Mouse (Mus musculus): ENCODE measurements around the gene Lrriq4.
A peak's percentile ranks its signal among the peaks of the same experiment; 100 is the strongest.
"Not testable (repeated sequence)": the region's sequence is repeated elsewhere in the genome, so short reads cannot be mapped to it uniquely, and the experiment has no call there.

Gene Lrriq4

GRCm38 (mm10) chr3:30683190-30683589 lies 38.9 kb downstream of the Lrriq4 start:
- no peak for DNase-seq (ENCODE audit: low read depth)

DNA sequence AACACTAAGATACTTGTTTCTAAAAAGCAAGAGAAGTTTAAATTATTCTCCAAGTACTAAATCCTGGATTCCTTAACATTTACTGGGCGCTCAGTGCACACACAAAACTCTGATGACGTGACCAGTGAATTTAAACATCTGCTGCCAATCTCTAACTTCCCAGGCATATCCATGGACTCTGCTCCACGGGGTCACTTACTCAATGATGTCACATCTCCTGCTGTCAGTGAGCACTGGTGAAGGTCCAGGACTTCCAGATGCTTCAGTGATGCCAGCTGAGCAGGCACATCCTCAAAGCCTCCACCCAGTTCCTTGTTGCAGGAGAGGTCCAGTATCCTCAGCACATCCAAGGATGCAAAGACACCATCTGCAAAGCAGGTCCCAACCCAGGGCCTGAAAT lies 42.9 kb downstream of the Lrriq4 start:
- DNase-seq (ENCODE audit: low read depth): no peak

- DNase-seq (ENCODE audit: low read depth): no peak
Measured at GRCm38 (mm10) chr3:30690976-30691375, 46.7 kb downstream of the Lrriq4 start.

DNA sequence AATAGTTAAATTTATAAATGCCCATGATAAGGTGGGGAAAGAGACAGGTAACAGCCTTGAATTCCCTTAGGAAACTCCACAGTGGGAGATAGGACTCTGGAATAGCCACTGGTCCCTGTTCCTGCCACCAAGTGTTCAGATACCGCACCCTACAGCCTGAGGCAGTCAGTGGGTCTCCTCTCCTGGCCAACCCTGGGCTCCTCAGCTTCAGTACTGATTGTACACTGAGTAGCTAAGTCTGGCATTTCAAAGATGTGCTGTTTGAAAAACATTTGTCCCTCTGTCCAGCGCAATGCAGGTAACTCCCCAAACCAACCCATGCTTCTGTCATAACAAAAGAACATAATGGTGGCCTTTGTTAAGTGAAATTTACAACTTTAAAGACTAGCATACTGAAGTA lies 51.4 kb downstream of the Lrriq4 start:
- DNase-seq (ENCODE audit: low read depth): no peak

DNA sequence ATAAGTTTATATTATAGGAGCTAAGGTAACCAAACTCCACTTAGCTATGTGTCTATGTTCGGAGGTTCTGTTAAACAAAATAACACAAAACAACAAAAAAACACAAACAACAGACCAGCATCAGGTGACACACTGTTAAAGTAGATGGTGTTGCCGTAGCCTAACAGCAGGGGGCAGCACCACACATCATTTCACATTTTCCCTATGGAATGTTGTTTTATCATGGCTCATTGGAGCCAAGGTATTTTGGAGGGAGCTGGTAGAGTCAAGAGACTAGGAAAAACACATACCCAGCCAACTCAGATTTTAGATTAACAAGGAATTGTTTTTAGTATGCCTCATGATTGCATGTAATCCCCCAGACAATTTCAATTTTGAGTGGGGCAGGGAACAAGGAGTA lies 52.0 kb downstream of the Lrriq4 start:
- DNase-seq (ENCODE audit: low read depth): peak; percentile 43

DNA sequence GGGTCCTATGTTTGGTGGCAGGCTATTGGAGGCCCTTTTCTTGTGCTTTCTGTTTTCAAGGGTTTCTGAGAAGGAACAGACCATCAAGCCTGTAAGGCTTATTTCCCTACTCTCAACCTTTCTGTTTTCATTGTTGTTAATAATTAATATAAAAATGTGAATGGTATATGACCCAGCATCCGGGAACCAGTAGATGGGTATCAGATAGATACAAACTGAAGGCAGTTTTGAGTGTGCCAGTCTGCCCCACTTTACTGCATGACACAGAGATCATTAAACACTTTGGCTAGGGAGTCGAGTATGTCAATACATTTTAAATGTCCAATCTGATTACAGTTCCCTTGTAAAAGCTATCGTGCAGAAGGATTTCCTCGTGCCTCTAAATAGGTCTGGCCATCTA lies 53.6 kb downstream of the Lrriq4 start:
- no peak for DNase-seq (ENCODE audit: low read depth)

- DNase-seq (ENCODE audit: low read depth): not testable (repeated sequence)
Measured at GRCm38 (mm10) chr3:30699711-30700505, 55.6 kb downstream of the Lrriq4 start, which contains the start of gene Lrrc31. Lrrc31 (minus strand) TSS chr3:30699843.

GRCm38 (mm10) chr3:30705977-30706376 lies 61.7 kb downstream of the Lrriq4 start:
- DNase-seq (ENCODE audit: low read depth): no peak

DNA sequence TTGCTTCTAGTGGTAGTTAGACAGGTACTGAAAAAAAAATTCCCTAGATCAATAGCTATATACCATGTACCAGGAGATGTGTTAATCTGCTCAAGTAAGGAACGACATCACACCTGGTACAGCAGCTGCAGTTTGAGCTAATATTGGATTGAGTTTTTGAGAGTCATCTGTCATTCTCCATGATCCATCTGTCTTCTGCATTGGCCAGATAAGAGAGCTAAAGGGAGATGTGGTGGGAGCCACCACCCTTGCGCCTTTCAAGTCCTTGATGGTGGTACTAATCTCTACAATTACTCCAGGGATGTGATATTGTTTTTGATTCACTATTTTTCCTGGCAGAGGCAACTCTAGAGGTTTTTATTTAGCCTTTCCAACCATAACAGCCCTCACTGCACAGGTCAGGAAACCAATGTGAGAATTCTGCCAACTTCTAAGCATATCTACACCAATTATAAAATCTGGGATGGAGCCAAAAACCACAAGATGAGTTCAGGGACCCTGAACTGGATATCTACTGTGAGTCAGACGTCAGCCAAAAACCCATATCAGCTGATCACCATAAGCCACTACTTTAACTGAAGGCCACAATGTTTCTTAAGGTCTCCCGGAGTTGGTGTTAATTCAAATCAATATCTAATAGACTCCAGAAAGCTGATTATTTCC lies 62.4 kb downstream of the Lrriq4 start:
- DNase-seq (ENCODE audit: low read depth): no peak

DNA sequence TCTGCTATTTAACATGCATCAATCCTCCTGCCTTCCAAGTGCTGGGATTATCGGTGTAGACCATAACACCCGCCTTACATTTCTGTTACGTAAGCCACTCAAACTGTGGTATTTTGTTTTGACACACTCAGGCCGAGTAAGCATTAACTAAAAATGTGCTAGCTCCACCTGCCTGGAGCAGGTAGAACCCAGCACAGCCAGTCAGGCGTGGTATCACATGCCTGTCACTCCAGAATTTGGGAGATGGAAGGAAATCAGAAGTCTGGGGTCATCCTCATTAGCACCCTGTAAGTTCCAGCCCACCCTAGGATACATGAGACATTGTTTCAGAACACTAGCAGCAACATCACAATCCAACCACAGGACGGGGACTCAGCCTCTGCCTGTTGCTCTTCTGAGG lies 65.9 kb downstream of the Lrriq4 start:
- no peak for DNase-seq (ENCODE audit: low read depth)

GRCm38 (mm10) chr3:30713334-30713733 lies 69.0 kb downstream of the Lrriq4 start:
- DNase-seq (ENCODE audit: low read depth): no peak

- DNase-seq (ENCODE audit: low read depth): no peak
Measured at GRCm38 (mm10) chr3:30718649-30719048, 74.3 kb downstream of the Lrriq4 start.

All from induced T-regulatory cell, adult 2 months (primary cell).